Mouse (Mus musculus): ENCODE measurements around the gene Fam19a2. TPM values are rescaled to one million over a fixed set of nuclear protein-coding genes. Genes with fewer than 3 reads are reported as not detected.

Gene Fam19a2
- total RNA-seq, 2 experiments from 2014 or later: 2.3 to 2.5 TPM

GRCm38 (mm10) chr10:123710738-123711137 is 446.9 kb downstream of the Fam19a2 start:
- DNase-seq (ENCODE audit: low spot score in 2 of 2): no peak

- DNase-seq (ENCODE audit: low spot score in 2 of 2): no peak
Measured at GRCm38 (mm10) chr10:123721952-123722460, 458.2 kb downstream of the Fam19a2 start.

GRCm38 (mm10) chr10:123723641-123724040 is 459.8 kb downstream of the Fam19a2 start:
- no peak for DNase-seq (ENCODE audit: low spot score in 2 of 2)

GRCm38 (mm10) chr10:123748317-123748716 is 484.5 kb downstream of the Fam19a2 start:
- no peak for DNase-seq (ENCODE audit: low spot score in 2 of 2)

GRCm38 (mm10) chr10:123751676-123752280 is 488.0 kb downstream of the Fam19a2 start:
- DNase-seq (ENCODE audit: low spot score in 2 of 2): no peak

GRCm38 (mm10) chr10:123752755-123753154 is 489.0 kb downstream of the Fam19a2 start:
- no peak for DNase-seq (ENCODE audit: low spot score in 2 of 2)

GRCm38 (mm10) chr10:123753996-123754395 is 490.2 kb downstream of the Fam19a2 start:
- DNase-seq (ENCODE audit: low spot score in 2 of 2): no peak

- DNase-seq (ENCODE audit: low spot score in 2 of 2): no peak
Measured at GRCm38 (mm10) chr10:123789374-123789773, 525.6 kb downstream of the Fam19a2 start.

Other genes with a start within 250 kb of the Fam19a2 start
- gene Mon2, start 187.5 kb upstream of the Fam19a2 start, total RNA-seq (2021): 10 to 100 TPM; 77.2 to 86.0 TPM
- 10 to 100 TPM; 78.0 to 88.6 TPM for gene Usp15, start 67.0 kb upstream of the Fam19a2 start, total RNA-seq (2021)

All from adrenal gland, postnatal 4 days (tissue).